Mouse (Mus musculus): ENCODE data around the gene Rptor.

The Rptor gene

DNA sequence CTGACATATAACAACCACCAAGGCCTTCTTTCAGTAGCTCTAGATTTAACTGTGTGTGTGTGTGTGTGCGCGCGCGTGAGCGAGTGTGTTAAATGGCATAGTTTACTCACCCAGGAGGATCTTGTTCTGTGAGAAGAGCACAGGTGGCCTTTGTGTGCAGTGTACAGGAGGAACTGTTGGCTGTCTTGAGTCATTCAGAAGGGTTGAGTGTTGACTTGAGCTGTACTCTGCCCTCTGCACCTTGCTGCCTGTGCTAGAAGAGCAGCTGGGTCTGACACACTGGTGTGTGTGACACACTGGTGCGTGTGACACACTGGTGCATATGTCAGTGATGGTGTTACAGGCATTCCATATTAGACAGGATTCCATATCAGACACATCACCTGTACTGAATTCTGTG lies 8.8 kb downstream of the Rptor start:
- DNase-seq: no peak

DNA sequence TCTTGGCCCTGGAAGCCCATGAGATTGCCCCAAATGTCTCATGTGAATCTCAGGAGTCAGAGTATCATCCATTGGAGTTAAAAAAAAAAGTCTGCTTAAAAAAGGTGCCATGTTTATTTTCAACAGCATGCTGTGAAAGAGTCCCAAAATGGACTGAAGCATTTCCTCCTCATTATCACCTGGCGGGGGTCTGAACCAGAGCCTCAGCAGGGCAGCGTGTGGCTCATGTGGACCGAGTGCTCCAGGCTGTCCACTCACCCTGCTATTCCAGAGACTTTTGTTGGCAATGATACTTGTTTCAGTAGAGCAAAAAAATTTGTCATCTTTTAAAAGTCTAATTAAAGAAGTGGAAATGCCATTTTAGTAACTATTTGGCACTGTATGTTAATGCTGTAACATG lies 9.5 kb downstream of the Rptor start:
- no peak for DNase-seq

DNA sequence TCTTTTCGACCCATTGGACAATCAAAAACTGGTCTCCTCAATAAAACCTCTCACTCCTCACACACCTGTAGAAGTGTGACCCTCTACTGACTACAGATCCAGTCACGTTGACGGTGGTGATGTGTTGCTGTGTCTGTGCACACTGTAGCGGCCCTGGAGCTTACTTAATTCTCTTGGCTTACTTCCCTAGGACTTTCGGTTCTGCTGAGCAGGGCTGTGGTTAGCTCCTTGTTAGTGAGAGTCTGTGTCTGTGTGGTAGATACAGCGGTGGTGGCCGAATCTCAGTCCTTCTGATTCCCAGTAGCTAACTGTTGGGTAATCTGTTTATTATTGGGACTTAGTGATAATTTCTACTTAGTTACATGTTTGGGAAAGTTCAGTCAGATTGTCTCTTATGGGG lies 12.4 kb downstream of the Rptor start:
- no peak for DNase-seq

DNA sequence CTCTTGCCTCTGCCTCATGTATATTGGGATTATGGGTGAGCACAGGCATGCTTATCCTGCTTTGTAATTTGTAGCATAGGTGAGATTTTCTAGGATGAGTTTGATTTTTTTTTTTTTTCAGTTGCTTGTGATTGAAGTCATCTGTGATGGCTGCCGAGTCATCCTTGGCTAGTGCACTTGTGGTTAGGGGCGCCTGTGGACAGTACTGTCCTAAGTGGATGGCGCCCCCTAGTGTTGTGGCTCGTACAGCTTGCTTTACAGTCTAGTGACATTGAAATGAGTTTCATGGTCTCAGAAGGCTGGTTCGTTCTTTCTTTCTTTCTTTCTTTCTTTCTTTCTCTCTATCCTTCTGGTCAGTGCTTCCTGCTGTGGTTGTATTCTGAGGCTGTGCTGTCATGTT lies 16.1 kb downstream of the Rptor start:
- peak; percentile 50 for DNase-seq

DNA sequence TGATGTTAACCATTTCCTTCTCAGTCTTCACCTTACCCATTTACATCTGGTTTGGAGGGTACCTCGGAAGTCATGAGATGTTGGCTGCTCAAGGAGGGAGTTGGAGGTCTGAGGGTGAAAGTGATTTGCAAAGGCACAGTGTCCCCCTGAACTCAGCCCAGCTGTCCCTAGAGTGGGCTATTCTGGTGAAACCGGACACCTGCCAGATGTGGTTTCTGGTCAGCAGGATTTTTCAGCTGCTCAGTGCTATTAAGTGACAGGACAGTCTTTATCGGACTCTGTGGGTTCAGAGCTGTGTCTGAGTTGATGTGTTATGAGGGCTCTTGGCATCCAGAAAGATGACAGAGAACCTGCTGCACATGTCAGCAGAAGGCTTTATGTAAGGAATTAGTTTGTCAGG lies 18.6 kb downstream of the Rptor start:
- DNase-seq: no peak

DNA sequence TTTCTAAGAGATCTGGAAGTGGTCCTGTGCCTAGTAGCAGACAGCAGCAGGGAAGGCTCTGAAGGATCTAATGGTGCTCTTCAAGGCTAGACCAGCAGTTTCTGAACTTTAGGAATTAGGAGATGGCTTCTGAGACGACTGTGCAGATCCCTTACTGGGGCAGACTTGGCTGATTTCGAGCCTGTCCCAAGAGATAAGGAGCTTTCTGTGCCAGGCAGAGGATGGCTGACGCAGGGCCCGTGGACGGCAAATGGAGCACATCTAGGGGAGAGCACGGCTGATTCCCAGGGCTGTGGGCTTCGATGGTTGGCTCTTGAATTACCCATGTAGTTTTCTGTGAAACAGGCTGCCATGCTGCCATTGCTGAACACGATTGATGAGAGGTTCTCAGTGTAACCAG lies 21.1 kb downstream of the Rptor start:
- DNase-seq: no peak

DNA sequence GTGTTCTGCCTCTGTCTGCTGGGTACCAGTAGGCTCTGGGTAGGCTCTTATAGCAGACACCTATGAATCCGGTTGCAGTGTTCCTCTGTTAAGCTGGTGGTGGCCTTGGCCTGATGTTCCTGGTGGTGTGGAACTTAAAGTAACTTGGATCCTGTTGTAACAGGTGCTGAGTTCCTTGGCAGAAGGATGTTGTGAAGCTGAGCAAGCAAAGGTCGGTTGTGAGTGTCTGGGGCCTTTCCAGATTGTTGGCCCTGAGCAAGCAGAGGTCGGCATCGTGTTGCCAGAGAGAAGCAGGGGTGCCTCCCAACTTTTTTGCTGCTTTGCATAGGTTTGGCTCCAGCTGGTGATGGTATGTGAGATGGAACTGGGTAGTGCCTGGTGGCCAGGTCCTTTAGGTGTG lies 21.7 kb downstream of the Rptor start:
- no peak for DNase-seq

DNA sequence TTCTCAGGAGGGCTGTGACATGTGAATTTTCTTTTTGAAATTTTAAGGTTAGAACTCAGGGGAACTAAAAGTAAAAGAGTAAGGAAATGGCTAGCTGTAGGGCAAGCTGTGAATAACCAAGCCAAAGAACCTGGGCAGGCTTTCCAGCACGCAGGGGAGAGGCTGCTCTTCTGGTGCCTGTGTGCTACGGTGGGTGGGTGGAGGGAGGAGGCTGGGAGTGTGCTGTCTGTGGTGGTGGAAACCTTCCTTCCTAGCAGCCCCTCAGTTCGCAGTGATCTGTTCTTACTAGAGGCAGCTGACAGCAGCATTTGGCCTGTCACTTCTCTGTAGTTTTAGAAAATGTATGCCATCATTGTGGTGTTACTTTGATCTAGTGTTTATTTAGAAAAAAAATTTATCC lies 22.2 kb downstream of the Rptor start:
- no peak for DNase-seq

DNA sequence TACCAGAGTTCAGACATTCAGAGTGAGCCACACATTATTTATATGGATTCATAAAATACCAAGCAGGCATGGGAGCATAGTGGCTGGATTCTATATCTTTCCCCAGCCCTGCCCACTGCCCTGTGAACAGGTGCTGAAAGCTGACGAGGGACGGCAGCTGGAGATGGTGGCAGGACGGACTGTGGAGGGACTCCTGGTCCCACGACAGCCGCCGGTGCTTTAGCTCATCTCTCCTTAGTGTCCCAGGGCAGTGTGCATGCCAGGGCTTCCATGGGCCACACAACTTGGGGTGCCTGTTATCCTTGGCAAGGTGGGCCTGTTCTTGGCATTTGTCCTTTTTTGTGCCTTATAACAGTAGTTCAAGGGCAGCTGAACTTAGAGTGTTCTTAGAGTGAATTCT lies 22.8 kb downstream of the Rptor start:
- DNase-seq: no peak

DNA sequence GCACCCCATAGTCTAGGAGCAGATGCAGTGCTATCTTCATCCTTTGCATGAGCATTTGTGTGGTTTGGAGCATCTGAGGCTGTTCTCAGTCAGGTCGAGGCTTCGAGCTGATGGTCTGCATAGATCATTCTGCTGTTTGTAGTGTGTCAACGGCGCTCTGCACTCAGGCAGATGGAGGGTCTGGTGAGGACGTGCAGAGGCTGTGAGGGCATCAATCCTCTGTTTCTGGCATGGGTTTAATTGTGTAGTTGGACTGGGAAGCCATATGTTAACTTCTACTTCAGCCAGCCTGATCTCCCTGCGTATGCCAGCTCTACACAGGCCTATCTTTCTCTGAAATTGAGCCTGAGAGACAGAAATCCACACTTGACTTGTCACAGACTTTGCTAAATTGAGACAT lies 23.2 kb downstream of the Rptor start:
- peak; percentile 59 for DNase-seq

DNA sequence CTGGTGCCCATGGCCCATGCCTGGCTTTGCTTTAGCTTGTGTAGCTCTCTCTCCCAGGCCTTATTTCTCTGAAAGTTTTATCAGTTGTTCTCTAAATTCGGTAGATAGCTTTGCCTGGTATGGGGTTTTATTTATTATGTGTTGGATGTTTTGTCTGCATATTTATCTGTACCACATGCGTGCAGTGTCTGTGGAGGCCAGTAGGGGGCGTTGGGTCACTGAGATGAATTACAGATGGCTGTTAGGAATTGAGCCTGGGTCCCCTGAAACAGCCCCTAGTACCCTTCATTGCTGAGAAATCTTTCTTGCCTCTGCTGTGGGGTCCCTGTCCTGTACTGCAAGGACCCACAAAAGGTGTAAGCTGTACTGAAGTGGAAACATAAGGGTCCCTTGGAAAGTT lies 24.5 kb downstream of the Rptor start:
- DNase-seq: no peak

DNA sequence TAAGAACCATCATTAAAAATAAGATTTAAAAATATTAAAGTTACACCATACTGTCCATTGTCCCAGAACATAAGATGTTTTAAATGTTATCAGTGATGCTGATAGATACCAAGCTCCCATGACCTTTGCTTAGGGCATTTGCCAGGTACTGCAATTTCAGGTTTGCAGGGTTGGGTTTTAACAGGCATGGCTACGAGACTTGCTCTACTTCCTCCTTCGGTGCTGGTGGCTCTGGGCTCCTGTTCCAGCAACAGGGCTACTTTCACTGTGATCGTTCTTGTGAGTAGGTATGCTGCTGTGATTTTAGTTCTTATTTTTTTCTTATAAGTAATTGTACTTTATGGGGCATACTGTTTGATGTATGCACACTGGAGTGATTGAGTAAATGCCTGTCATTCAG lies 26.4 kb downstream of the Rptor start:
- DNase-seq: no peak

DNA sequence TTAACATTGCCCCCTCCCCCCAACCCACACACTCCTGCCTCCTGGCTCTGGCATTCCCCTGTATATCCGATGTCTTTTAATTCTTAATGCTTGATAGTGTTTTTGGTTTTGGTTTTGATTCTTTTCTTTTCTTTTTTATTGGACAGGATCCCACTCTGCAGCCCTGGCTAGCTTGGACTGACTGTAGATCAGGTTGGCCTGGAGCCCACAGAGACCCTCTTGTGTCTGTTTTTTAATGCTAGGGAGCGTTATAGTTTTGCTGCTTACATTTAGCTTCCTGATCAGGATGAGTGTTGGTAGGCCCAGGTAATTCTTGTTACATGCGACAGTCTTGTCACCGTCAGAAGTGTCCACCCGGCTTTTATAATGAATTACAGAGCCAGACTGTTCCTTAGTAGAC lies 27.6 kb downstream of the Rptor start:
- no peak for DNase-seq

DNA sequence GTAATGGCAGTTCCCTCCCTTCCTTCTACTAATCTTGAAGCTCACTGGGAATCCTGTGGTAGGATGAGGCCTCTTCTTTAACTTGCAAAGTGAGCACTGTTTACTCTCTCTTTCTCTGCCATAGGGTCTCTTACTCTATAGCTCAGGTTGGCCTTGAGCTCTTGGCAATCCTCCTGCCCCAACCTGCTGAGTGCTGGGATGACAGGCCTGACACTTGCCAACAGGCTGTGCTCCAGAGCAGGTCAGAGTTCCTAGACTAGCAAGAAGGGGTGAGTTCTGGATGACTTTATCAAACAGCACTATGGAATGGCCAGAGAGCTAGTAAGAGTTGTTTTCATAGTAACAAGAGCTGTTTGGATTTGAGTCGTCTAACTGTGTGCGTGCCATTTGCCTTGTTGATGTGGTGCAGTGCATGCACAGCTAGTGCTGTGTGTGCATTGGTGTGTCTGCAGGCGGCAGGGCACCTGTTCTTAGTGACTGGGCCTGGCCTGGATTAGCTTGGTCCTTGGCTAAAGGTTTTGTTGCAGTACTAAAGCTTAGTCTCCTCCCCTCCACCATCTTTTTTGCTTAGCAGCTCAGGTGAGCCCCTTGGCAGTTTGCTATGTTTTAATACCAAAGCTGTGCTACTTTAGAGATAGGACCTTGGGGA lies 28.6 kb downstream of the Rptor start:
- no peak for DNase-seq

DNA sequence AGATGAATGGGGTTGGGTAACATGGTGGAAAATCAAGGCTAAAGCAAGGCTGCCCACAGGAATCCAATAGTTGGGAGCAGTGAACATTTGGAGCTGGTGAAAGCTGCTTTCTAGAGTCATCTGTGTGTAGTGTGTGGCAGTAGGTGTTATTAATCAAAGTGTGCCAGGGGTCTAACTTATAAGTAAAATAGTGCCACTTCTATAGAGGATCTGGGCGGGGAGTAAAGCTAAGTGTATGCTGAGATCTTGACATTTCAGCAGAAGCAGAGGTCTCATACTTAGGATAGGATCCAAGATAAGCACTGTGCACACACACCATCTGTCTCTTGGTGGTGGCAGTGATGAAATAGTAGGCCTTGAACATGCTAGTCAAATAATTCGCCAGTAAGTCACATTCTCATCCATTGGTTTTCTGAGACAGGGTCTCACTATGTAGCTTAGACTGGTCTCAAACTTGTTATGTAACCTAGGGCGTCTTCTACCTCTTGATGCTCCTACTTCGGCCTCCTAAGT lies 33.7 kb downstream of the Rptor start:
- DNase-seq: no peak

DNA sequence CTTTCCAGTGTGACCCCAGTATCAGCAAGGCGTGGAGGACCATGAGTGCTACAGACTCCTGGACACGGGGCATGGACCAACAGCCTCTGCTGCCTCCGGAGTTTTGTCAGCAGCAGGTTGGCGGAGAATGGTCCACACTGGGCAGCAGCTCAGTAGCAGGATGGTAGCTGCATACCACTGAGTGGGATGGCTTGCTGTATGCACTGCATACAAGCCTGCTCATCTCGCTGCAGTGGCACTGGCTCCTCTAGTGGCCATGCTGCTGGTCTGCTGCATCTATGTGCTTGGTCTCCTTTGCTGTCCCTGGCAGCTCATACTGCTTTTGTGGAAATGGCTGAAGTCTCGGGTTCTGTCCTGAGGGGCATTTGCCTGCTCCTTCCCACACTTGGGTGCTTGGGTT lies 34.8 kb downstream of the Rptor start:
- no peak for DNase-seq

DNA sequence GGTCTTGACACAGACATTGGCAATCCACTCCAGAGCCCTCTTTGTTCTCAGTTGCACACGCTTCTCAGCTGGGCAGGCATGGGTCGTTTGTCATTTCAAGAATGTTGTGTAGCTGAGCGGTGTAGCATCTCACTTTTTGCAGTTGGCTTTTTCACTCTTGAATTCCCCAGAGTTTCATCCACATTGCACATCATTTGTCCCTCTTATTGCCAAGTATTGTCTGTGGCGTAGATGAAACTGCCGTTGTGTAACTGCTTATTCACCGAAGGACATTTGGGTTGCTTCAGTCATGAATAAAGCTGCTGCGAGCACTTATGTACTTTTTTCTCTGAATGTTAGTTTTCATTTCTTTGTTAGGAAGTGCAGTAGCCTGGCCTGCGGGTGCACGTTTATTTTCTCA lies 37.8 kb downstream of the Rptor start:
- DNase-seq: no peak

DNA sequence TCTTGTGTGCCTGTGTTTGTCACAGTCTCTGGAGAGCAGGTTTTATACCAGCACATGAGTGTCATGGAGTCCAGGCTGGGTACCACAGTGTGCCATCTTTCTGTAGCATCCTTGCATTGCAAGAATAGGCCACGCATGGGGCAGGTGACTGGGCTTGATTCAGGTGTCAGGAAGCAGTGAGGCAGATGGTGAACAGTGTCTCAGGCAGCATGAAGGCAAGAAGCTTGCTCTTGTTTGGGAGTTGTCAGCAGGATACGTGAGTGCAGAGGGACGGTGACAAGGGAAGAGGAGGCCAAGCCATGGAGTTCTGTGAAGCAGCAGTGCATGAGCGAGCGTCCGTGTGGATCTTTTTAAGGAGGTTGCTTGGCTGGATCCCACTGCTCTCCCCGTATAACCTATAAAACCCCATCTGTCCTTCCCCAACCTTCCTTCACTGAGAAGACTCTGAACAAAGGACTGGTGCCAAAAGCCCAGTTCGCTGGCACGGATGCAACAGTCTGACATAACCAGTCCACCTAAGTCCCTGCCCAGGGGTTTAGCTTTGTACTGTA lies 39.2 kb downstream of the Rptor start:
- peak; percentile 86 for DNase-seq

DNA sequence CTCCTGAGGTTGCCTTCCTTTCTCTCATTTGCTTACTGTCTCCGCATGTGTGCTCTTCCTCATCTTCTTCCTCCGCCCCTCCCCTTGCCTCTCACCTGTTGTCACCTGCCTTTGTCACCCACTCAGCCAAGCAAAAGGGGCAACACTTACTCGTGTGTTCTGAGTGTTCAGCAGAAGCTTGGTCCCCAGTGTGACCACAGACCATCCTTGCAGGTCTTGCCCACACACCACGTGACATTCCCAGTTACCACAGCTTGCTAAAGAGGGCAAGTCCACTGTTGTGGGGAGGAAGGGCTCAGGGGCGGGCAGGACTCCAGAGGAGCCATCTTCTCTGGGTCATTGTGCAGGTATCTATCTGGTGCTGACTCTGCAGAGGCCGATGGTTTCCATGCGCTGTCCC lies 40.6 kb downstream of the Rptor start:
- no peak for DNase-seq

DNA sequence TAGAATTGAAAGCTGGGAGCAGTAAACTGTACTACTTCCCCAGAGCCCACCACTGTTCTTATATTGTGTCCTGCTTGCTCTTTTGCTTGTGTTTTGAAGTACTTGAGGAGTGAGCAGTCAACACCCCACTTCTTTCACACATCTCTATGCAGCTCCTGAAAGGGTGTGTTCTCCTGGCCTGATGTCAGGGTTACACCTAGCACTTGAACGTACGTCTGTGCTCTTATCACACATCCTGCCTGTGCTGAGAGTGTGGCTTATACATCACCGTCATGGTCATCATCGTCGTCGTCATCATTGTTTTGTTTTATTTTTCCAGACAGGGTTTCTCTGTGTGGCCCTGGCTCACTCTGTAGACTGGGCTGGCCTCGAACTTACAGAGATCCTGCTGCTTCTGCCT lies 41.4 kb downstream of the Rptor start:
- no peak for DNase-seq

DNA sequence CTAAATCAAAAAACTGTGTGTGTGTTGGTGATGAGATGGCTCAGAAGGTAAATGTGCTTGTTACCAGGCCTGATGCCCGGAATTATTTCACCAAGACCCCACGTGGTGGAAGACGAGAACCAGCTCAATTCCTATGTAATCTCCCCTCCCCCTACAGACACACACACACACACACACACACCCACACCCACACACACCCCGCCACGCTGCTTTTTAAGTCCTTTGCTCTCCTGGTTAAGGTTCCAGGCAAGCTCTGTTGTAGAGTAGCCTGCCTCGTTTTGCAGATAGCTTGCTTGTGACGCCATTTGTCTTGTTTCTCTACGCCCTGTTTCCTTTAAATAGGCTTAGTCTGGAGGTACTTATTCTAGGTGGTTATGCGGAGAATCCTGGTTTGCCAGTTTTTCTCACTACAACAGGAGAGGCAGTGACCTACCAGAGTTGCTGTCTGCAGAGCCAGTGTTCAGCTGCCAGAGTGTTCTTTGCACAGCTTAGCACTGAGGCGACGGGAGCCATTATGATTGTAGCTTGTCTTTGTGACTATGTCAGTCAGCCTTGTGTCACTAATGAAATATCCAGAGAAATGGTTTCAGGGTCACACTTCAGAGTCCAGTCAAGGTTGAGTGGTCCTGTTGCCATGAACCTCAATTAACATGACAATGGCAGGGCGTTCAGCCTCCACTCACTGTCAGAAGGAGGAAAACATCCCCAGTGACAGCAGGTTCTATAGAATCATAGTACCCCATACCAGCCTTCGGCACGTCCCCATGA lies 42.1 kb downstream of the Rptor start:
- DNase-seq: no peak

DNA sequence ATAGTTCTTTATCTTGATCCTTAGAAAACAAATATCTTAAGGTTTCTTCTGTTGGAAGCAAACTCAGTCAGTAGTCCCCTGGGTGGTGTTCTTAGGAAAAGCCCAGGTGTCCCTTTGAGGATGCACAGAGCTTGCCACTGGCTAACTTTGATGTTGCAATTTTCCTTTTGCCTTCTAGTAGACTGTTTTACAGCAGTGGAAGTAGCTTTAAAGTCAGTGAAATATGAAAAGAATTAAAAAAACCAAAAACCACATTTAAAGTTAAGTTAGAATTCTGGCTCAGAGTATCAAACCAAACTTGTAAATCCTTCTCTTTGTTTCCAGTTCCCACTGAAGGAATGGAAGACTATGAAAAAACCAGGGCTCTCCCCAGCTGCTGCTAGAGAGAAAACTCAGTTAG lies 47.8 kb downstream of the Rptor start:
- no peak for DNase-seq

DNA sequence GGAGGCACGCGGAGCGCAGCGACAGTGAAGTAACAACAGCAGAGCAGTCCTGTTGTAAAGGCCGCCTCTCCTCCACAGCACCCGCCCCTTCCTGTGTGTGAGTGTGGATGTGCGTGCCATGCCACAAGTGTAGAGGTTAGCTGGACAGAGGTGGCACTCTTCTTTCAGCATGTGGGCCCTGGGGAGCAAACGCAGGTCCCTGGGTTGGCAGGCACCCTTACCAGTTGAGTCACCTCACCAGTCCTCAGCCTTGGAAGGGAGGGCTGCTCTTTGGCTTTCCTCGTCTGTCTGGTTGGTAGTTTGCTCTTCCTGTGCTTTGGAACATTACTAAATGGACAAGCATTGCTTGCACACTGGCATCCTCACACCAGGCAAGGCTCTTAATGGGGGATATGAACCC lies 50.6 kb downstream of the Rptor start:
- no peak for DNase-seq

DNA sequence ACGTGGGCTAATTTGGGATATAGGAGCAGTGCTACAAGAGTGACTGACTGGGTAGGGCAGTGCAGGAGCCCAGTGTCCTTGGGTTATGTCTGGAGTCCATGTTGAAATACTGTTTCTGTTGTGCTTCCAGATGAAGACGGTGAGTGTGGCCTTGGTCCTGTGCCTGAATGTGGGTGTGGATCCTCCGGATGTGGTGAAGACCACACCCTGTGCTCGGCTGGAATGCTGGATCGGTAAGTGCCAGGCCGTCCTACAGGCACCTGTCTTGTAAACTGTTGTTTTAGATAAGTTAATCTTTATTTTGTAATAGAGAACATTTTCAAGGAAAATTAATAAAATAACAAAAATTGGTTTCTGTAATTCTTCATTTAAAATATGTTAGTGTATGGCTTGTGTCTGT lies 54.8 kb downstream of the Rptor start:
- no peak for DNase-seq

DNA sequence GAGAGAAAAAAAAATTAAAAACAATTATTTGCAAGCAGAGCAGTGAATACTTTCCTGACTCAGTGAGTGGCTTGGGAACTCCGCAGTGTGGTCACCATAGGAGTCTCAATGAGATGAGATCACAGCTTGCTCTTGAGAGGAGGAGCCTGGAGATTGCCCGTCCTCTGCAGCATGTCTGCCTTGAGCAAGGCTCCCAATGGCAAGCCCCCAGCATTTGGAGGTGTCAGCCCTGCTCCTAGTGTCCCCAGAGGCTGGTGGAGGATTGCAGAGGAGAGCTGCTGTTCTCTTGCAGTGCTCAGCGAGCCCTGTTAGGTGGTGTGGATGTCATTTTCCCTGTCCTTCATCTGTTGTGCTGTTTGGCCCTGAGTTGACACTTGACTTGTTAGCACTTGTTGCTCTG lies 56.6 kb downstream of the Rptor start:
- DNase-seq: no peak
